Mouse (Mus musculus) embryonic facial prominence, embryonic 10.5 days (tissue): ENCODE results near the gene Shank1. TPM values are rescaled to one million over a fixed set of nuclear protein-coding genes. Genes with fewer than 3 reads are reported as not detected.

ENCODE experiments used
- DNase-seq: peaks from one replicate; pipeline ENCODE4 v3.0.0-alpha.2; 2017; ENCODE audit warnings: low spot score
- H3K27ac ChIP-seq: fragments of 300-500 bp; sonication (generic); replicated peaks from 2 replicates; pipeline ENCODE4 v1.5.1; 2016; ENCODE audit warnings: mild to moderate bottlenecking
- H3K27me3 ChIP-seq: fragments of 300-500 bp; sonication (generic); replicated peaks from 2 replicates; pipeline ENCODE4 v1.6.1; 2016; ENCODE audit warnings: low read depth, mild to moderate bottlenecking; ENCODE audit not compliant: poor library complexity, severe bottlenecking
- H3K36me3 ChIP-seq: fragments of 300-500 bp; sonication (generic); replicated peaks from 2 replicates; pipeline ENCODE4 v1.6.1; 2016; ENCODE audit warnings: mild to moderate bottlenecking, moderate library complexity
- H3K4me1 ChIP-seq: fragments of 300-500 bp; sonication (generic); 2 replicates; pipeline ENCODE4 v1.6.1; 2016
- H3K4me3 ChIP-seq: fragments of 300-500 bp; sonication (generic); 2 replicates; pipeline ENCODE4 v1.5.1; 2016; ENCODE audit warnings: mild to moderate bottlenecking, moderate library complexity
- H3K9me3 ChIP-seq: fragments of 300-500 bp; sonication (generic); 2 replicates; pipeline ENCODE4 v1.6.1; 2016; ENCODE audit warnings: mild to moderate bottlenecking
- WGBS: fragments of 180-500 bp; shearing (Covaris S2); methylation state at CpG from one replicate; pipeline ENCODE4 v1.1.7; 2016; 5-methylcytosine and 5-hydroxymethylcytosine counted together
- polyA plus RNA-seq: library from polyadenylated mRNA; unstranded; fragments of >200 nt; fragmentation: Nextera tagmentation; extraction: Ambion mirVana; gene quantifications from 2 replicates; pipeline ENCODE4 v1.2.1, GENCODE M21; 2016

Gene Shank1
- polyA plus RNA-seq, 1 experiment from 2014 or later = 0.80 TPM

DNA sequence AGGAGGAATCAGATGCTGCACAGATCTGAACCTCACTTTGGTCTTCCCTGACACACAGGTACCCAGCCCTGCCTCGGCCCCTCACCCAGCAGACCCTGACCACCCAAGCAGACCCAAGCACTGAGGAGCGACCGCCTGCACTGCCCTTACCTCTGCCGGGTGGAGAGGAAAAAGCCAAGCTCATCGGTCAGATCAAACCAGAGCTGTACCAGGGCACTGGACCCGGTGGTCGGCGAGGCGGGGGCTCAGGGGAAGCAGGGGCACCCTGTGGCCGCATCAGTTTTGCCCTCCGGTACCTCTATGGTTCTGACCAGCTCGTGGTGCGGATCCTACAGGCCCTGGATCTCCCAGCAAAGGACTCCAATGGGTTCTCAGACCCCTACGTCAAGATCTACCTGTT is 82.3 kb downstream of the Shank1 start:
- DNase-seq = no peak
- 85% methylated on average over 14 of the region's 14 CpGs for WGBS
- Histone ChIP-seq H3K4me1 (no peaks in the 10 kb centered on the region), H3K36me3 (no peaks in the 10 kb centered on the region), H3K27me3 (peaks cover 33% of the 10 kb centered on the region), H3K27ac (no peak overlapping the region), H3K9me3 (no peaks in the 10 kb centered on the region), H3K4me3 (no peak overlapping the region)

DNA sequence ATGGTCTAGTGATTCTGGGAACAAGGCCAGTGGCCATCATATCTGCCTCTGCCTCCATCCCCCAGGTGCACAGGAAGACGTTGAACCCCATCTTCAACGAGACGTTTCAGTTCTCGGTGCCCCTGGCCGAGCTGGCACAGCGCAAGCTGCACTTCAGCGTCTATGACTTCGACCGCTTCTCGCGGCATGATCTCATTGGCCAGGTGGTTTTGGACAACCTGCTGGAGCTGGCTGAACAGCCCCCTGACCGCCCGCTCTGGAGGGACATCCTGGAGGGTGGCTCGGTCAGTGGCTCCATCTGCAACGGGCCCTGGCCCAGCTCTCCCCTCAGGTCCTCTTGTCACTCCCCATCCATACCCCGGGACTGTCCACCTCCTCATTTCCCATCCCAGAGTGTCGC is 83.2 kb downstream of the Shank1 start:
- no peak overlapping the region for H3K4me3 ChIP-seq
- WGBS = 92% methylated on average over 17 of the region's 17 CpGs
- H3K4me1 ChIP-seq = no peaks in the 10 kb centered on the region
- H3K27me3 ChIP-seq = peaks cover 25% of the 10 kb centered on the region
- no peaks in the 10 kb centered on the region for H3K9me3 ChIP-seq
- DNase-seq = no peak
- H3K27ac ChIP-seq = no peak overlapping the region
- no peaks in the 10 kb centered on the region for H3K36me3 ChIP-seq

DNA sequence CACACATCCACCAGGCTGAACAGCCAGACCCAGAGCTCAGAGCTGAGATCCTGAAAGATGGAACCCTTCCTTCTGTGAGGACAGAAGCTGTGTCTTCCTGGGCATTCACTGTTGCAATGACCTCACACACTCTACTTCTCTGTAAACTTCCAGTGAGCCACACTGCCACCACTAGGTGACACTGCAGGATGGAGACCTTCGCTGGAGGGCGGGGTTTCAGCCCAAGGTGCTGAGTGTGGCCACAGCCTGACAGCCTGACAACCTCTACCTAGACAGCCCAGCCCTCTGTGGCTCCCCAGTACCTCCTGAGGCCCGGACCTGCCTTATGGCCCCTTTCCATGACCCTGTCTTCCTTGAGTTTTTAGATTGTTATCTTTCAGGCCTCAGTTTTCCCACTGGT is 88.5 kb downstream of the Shank1 start:
- H3K4me3 ChIP-seq = no peak overlapping the region
- no peaks in the 10 kb centered on the region for H3K36me3 ChIP-seq
- H3K27ac ChIP-seq = no peak overlapping the region
- peaks cover 7% of the 10 kb centered on the region for H3K4me1 ChIP-seq
- peaks cover 31% of the 10 kb centered on the region; the same call in 1 of the 2 replicates for H3K27me3 ChIP-seq
- no peaks in the 10 kb centered on the region for H3K9me3 ChIP-seq
- WGBS = 11% methylated on average over 3 of the region's 3 CpGs
- DNase-seq = peak; percentile 63

DNA sequence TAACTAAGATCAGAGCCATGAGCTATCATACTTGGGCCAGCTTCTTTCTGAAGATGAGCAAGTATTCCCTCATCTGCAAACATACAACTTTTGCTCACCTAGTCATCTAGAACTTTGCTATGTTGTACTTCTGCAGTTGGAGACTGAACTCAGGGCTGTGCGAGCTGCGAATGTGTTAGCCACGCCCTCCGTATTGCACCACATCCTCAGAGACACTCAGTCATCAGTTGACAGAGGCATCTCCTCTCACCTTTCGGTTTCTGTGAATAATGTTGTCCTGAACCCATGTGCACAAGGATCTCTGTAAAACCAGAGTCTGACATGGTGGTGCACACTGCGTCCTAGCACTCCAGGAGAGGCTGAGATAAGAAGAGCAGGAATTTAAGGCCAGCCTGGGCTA is 91.6 kb downstream of the Shank1 start:
- DNase-seq = no peak
- no peaks in the 10 kb centered on the region for H3K9me3 ChIP-seq
- H3K4me3 ChIP-seq = no peak overlapping the region
- H3K36me3 ChIP-seq = no peaks in the 10 kb centered on the region
- H3K27ac ChIP-seq = no peak overlapping the region
- WGBS = 86% methylated on average over 6 of the region's 6 CpGs
- peaks cover 10% of the 10 kb centered on the region for H3K4me1 ChIP-seq
- H3K27me3 ChIP-seq = peaks cover 27% of the 10 kb centered on the region

DNA sequence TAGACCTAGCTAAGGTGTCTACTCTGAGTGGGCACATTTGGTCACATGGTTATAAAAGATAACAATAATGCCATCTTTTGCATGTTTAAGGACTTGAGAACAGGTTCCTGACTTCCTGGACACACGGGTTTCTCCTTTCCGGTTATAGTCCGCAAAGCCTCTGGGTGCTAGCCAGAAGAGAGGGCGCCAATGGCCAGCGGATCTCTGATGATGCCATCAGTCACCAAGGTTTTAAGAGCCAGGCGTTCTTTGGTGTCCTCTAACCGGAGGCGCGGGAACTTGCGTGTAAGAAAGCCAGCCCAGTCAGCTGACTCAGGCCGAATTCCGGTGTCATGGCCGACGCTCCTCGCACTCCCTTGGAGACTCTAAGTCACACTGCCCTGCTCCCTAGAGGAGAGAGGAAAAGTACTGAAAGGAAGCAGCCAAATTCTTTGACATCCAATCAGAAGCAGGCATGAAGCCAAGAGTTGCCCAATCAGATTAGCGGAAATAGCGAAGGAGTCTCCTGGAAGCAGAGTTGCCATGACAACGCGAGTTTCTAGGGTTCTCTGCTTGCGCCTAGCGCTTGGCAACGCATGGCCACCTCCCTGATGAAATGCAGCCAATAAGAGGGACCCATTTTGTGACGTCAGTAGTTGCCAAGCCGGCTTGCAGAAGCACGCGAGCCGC is 95.4 kb downstream of the Shank1 start:
- Histone ChIP-seq H3K4me3 (peak overlapping the region; percentile 55), H3K4me1 (peaks cover 3% of the 10 kb centered on the region; the same call in 1 of the 2 replicates), H3K27ac (peak overlapping the region; percentile 83), H3K36me3 (no peaks in the 10 kb centered on the region), H3K27me3 (peaks cover 33% of the 10 kb centered on the region), H3K9me3 (no peaks in the 10 kb centered on the region)
- DNase-seq = peak; percentile 96
- 3% methylated on average over 27 of the region's 27 CpGs for WGBS

DNA sequence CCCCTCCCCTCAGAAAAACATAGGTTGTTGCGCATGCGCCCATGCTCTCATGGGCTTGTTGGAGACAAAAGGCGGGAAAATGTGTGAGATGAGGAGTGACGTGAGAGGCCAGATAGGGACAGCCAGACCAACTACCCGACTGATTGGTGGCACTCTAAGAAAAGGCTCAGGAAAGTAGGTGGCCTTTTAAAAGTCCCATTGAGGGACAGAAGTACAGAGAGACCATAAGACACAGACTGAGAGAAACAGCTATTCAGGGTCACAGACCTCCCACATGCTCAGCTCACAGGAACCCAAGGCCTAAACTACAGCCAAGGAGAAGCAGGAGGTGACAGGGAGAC is 95.9 kb downstream of the Shank1 start:
- no peaks in the 10 kb centered on the region for H3K9me3 ChIP-seq
- H3K4me1 ChIP-seq = peaks cover 3% of the 10 kb centered on the region; the same call in 1 of the 2 replicates
- WGBS = 1% methylated on average over 5 of the region's 5 CpGs
- H3K4me3 ChIP-seq = peak overlapping the region; percentile 55
- DNase-seq = no peak
- H3K36me3 ChIP-seq = no peaks in the 10 kb centered on the region
- peaks cover 30% of the 10 kb centered on the region for H3K27me3 ChIP-seq
- peak overlapping the region; percentile 66 for H3K27ac ChIP-seq

Other genes with a start within 250 kb of the Shank1 start
- gene Klk1b21, start 207.9 kb upstream of the Shank1 start, polyA plus RNA-seq = not detected in 2 replicates
- not detected in 2 replicates for gene Klk1b22, start 197.6 kb upstream of the Shank1 start, polyA plus RNA-seq
- gene Klk1b16, start 173.5 kb upstream of the Shank1 start, polyA plus RNA-seq = not detected in 2 replicates
- not detected in 2 replicates for gene Klk1b24, start 122.0 kb upstream of the Shank1 start, polyA plus RNA-seq
- not detected in 2 replicates for gene Klk1b3, start 112.1 kb upstream of the Shank1 start, polyA plus RNA-seq
- gene Klk1b4, start 102.8 kb upstream of the Shank1 start, polyA plus RNA-seq = not detected in 2 replicates
- gene Klk1b5, start 94.3 kb upstream of the Shank1 start, polyA plus RNA-seq = not detected in 2 replicates
- not detected in 2 replicates for gene Klk1, start 84.9 kb upstream of the Shank1 start, polyA plus RNA-seq
- 0.10 TPM in 1 of 2 replicates, not detected in the other for gene Gm36864, start 74.1 kb upstream of the Shank1 start, polyA plus RNA-seq
- 1.1 TPM in 2 replicates for gene 1700028J19Rik, start 63.6 kb upstream of the Shank1 start, polyA plus RNA-seq
- gene 2410002F23Rik, start 63.5 kb upstream of the Shank1 start, polyA plus RNA-seq = 197 and 214 TPM in 2 replicates
- 0.16 TPM in 1 of 2 replicates, not detected in the other for gene Acp4, start 52.9 kb upstream of the Shank1 start, polyA plus RNA-seq
- not detected in 2 replicates for gene Gm15517, start 48.8 kb upstream of the Shank1 start, polyA plus RNA-seq
- gene Clec11a, start 3.4 kb upstream of the Shank1 start, polyA plus RNA-seq = 1.5 and 1.8 TPM in 2 replicates
- 1.8 and 2.4 TPM in 2 replicates for gene Syt3, start 73.8 kb downstream of the Shank1 start, polyA plus RNA-seq
- 1.1 and 1.9 TPM in 2 replicates for gene 1700008O03Rik, start 75.6 kb downstream of the Shank1 start, polyA plus RNA-seq
- gene Lrrc4b, start 118.8 kb downstream of the Shank1 start, polyA plus RNA-seq = 0.68 and 1.1 TPM in 2 replicates
- 0.64 TPM in 1 of 2 replicates, not detected in the other for gene Aspdh, start 155.1 kb downstream of the Shank1 start, polyA plus RNA-seq
- 80.3 and 85.1 TPM in 2 replicates for gene Josd2, start 157.7 kb downstream of the Shank1 start, polyA plus RNA-seq
- 82.7 and 85.8 TPM in 2 replicates for gene Emc10, start 186.3 kb downstream of the Shank1 start, polyA plus RNA-seq
- 13.5 and 14.4 TPM in 2 replicates for gene Fam71e1, start 186.3 kb downstream of the Shank1 start, polyA plus RNA-seq
- gene Mybpc2, start 214.4 kb downstream of the Shank1 start, polyA plus RNA-seq = 0.04 and 0.08 TPM in 2 replicates
- not detected in 2 replicates for gene Spib, start 221.8 kb downstream of the Shank1 start, polyA plus RNA-seq
- 164 and 171 TPM in 2 replicates for gene Pold1, start 238.6 kb downstream of the Shank1 start, polyA plus RNA-seq
- gene Nr1h2, start 243.7 kb downstream of the Shank1 start, polyA plus RNA-seq = 75.0 and 77.6 TPM in 2 replicates